Mouse (Mus musculus): ENCODE measurements around the gene Tnfsf13. TPM values are rescaled to one million over a fixed set of nuclear protein-coding genes. Genes with fewer than 3 reads are reported as not detected.
A peak's percentile ranks its signal among the peaks of the same experiment; 100 is the strongest.
"Not testable (repeated sequence)": the region's sequence is repeated elsewhere in the genome, so short reads cannot be mapped to it uniquely, and the experiment has no call there.

Tnfsf13 gene
- polyA plus RNA-seq (2012; rRNA removed), result 6.9 and 11.6 TPM in 2 replicates

- H3K27ac ChIP-seq (ENCODE audit: insufficient read depth, low read depth, low read length), result peak within 1 kb of the TSS; percentile 100
- TF ChIP-seq CTCF (IDR thresholded peaks at IDR 0.05; ENCODE audit: extremely low read depth, insufficient read length, insufficient replicate concordance, low read depth, low read length), result no peak
- TF ChIP-seq POLR2A (IDR thresholded peaks at IDR 0.05; ENCODE audit: low read depth, low read length), result no peak
- peaks cover 15% of the 10 kb centered on the region for H3K4me1 ChIP-seq (ENCODE audit: control insufficient read depth, insufficient read depth, insufficient read length, low read length)
- H3K36me3 ChIP-seq (ENCODE audit: control insufficient read depth, insufficient read depth, low read length), result peaks cover 2% of the 10 kb centered on the region
- 6% methylated on average over 10 of the region's 10 CpGs for WGBS
- H3K4me3 ChIP-seq (ENCODE audit: low read depth, low read length), result peak within 1 kb of the TSS; percentile 67
- H3K27me3 ChIP-seq (ENCODE audit: control insufficient read depth, insufficient read depth, low read length), result no peaks in the 10 kb centered on the region
Measured at GRCm38 (mm10) chr11:69685526-69686148, at the start of gene Tnfsf13. Gene Tnfsf13 (minus strand): TSS chr11:69685784.

DNA sequence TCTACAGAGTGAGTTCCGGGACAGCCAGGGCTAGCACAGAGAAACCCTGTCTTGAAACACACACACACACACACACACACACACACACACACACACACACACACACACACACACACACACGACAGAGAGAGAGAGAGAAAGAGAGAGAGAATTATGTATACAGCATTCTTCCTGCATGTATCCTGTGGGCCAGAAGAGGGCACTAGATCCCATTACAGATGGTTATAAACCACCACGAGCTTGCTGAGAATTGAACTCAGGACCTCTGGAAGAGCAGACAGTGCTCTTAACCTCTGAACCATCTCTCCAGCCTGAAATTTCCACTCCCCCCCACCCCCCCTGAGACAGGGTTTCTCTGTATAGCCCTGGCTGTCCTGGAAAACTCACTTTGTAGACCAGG, 45.8 kb upstream of the Tnfsf13 start:
- not testable (repeated sequence) for H3K4me1 ChIP-seq (ENCODE audit: control insufficient read depth, insufficient read depth, insufficient read length, low read length); H3K4me3 ChIP-seq (ENCODE audit: low read depth, low read length); H3K27me3 ChIP-seq (ENCODE audit: control insufficient read depth, insufficient read depth, low read length); H3K27ac ChIP-seq (ENCODE audit: insufficient read depth, low read depth, low read length)
- peaks cover 25% of the 10 kb centered on the region for H3K36me3 ChIP-seq (ENCODE audit: control insufficient read depth, insufficient read depth, low read length)
- 0 out of 2 replicates have a peak, but pooled peaks have one; percentile 7 for TF ChIP-seq CTCF (IDR thresholded peaks at IDR 0.05; ENCODE audit: extremely low read depth, insufficient read length, insufficient replicate concordance, low read depth, low read length)
- WGBS, result 48% methylated on average over 3 of the region's 3 CpGs

DNA sequence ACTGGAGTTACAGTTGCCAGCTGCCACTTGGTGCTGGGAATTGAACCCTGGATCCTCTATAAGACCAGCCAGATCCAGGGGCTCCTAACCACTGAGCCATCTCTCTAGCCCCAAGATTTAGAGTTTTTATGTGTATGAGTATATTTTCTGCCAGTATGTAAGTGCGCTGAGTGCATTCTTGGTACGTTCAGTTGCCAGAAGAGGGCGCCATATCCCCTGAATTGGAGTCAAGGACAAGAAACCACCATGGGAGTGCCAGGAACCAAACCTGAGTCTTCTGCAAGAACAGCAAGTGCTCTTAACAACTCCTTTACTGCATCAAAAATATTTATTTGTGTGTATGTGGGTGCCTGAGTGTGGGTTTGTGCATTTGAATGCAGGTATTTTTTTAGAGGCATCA, 43.5 kb upstream of the Tnfsf13 start:
- H3K4me1 ChIP-seq (ENCODE audit: control insufficient read depth, insufficient read depth, insufficient read length, low read length), result no peaks in the 10 kb centered on the region
- H3K36me3 ChIP-seq (ENCODE audit: control insufficient read depth, insufficient read depth, low read length), result peaks cover 2% of the 10 kb centered on the region; the same call in 1 of the 2 replicates
- WGBS, result 26% methylated on average over 3 of the region's 3 CpGs
- H3K27me3 ChIP-seq (ENCODE audit: control insufficient read depth, insufficient read depth, low read length), result no peaks in the 10 kb centered on the region
- H3K4me3 ChIP-seq (ENCODE audit: low read depth, low read length), result no peak overlapping the region
- H3K27ac ChIP-seq (ENCODE audit: insufficient read depth, low read depth, low read length), result no peak overlapping the region
- TF ChIP-seq POLR2A (IDR thresholded peaks at IDR 0.05; ENCODE audit: low read depth, low read length), result no peak
- TF ChIP-seq CTCF (IDR thresholded peaks at IDR 0.05; ENCODE audit: extremely low read depth, insufficient read length, insufficient replicate concordance, low read depth, low read length), result peak; percentile 50; the same call in 1 of the 2 replicates

GRCm38 (mm10) chr11:69725951-69726350, 40.4 kb upstream of the Tnfsf13 start:
- 38% methylated on average over 5 of the region's 5 CpGs for whole genome bisulfite sequencing
- TF ChIP-seq CTCF (IDR thresholded peaks at IDR 0.05; ENCODE audit: extremely low read depth, insufficient read length, insufficient replicate concordance, low read depth, low read length) (no peak), POLR2A (IDR thresholded peaks at IDR 0.05; ENCODE audit: low read depth, low read length) (no peak)
- Histone ChIP-seq H3K27ac (ENCODE audit: insufficient read depth, low read depth, low read length) (no peak overlapping the region), H3K4me3 (ENCODE audit: low read depth, low read length) (no peak overlapping the region), H3K27me3 (ENCODE audit: control insufficient read depth, insufficient read depth, low read length) (no peaks in the 10 kb centered on the region), H3K4me1 (ENCODE audit: control insufficient read depth, insufficient read depth, insufficient read length, low read length) (no peaks in the 10 kb centered on the region), H3K36me3 (ENCODE audit: control insufficient read depth, insufficient read depth, low read length) (no peaks in the 10 kb centered on the region)

- WGBS, result 40% methylated on average over 2 of the region's 2 CpGs
- Histone ChIP-seq H3K36me3 (ENCODE audit: control insufficient read depth, insufficient read depth, low read length) (no peaks in the 10 kb centered on the region), H3K4me3 (ENCODE audit: low read depth, low read length) (no peak overlapping the region), H3K27ac (ENCODE audit: insufficient read depth, low read depth, low read length) (no peak overlapping the region), H3K4me1 (ENCODE audit: control insufficient read depth, insufficient read depth, insufficient read length, low read length) (peaks cover 5% of the 10 kb centered on the region; the same call in 1 of the 2 replicates), H3K27me3 (ENCODE audit: control insufficient read depth, insufficient read depth, low read length) (no peaks in the 10 kb centered on the region)
- no peak for TF ChIP-seq CTCF (IDR thresholded peaks at IDR 0.05; ENCODE audit: extremely low read depth, insufficient read length, insufficient replicate concordance, low read depth, low read length)
- no peak for TF ChIP-seq POLR2A (IDR thresholded peaks at IDR 0.05; ENCODE audit: low read depth, low read length)
Measured at GRCm38 (mm10) chr11:69723074-69723473, 37.5 kb upstream of the Tnfsf13 start.

DNA sequence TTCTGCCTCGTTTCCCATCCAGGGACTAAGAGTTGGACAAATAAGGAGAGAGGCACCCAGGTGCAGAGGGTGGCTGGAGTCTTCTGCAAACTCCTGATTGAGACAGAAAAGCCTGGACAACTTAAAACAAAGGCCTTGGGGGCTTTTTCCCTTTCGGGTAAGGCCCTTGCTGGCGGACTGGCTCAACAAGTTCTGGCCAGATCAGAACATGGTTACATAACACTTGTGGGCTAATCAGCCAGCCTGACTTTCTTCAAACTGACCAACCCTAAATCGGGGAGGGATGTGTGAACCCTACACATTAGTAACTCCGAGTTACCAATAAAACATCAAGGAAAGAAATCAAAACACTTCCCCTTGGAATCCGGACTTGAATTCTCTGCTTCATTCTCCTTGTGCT, 35.3 kb upstream of the Tnfsf13 start:
- 75% methylated on average over 6 of the region's 6 CpGs for WGBS

DNA sequence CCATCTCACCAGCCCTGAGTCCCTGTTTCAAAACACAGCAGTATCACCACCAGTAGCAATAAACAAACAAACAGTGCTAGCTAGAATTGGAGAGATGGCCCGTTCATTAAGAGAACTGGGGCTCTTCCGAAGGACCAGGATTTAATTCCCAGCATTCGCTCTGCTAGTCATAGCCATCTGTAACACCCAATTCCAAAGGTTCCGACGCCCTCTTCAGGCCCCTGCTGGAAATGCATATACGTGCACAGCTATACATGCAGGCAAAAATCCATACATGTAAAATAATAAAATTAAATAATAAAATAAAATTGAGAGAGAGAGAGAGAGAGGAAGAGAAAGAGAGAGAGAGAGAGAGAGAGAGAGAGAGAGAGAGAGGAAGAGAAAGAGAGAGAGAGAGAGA, 33.8 kb upstream of the Tnfsf13 start:
- no peak overlapping the region for H3K27ac ChIP-seq (ENCODE audit: insufficient read depth, low read depth, low read length)
- H3K36me3 ChIP-seq (ENCODE audit: control insufficient read depth, insufficient read depth, low read length), result no peaks in the 10 kb centered on the region
- TF ChIP-seq POLR2A (IDR thresholded peaks at IDR 0.05; ENCODE audit: low read depth, low read length), result no peak
- TF ChIP-seq CTCF (IDR thresholded peaks at IDR 0.05; ENCODE audit: extremely low read depth, insufficient read length, insufficient replicate concordance, low read depth, low read length), result no peak; the same call in 1 of the 2 replicates
- H3K27me3 ChIP-seq (ENCODE audit: control insufficient read depth, insufficient read depth, low read length), result no peaks in the 10 kb centered on the region
- WGBS, result 79% methylated on average over 6 of the region's 6 CpGs
- H3K4me1 ChIP-seq (ENCODE audit: control insufficient read depth, insufficient read depth, insufficient read length, low read length), result peaks cover 5% of the 10 kb centered on the region; the same call in 1 of the 2 replicates
- no peak overlapping the region for H3K4me3 ChIP-seq (ENCODE audit: low read depth, low read length)

More for the DNA sequence above, 35.3 kb upstream of the Tnfsf13 start:
- Histone ChIP-seq H3K27ac (ENCODE audit: insufficient read depth, low read depth, low read length) (no peak overlapping the region), H3K36me3 (ENCODE audit: control insufficient read depth, insufficient read depth, low read length) (no peaks in the 10 kb centered on the region), H3K27me3 (ENCODE audit: control insufficient read depth, insufficient read depth, low read length) (no peaks in the 10 kb centered on the region), H3K4me1 (ENCODE audit: control insufficient read depth, insufficient read depth, insufficient read length, low read length) (peaks cover 5% of the 10 kb centered on the region; the same call in 1 of the 2 replicates), H3K4me3 (ENCODE audit: low read depth, low read length) (no peak overlapping the region)
- TF ChIP-seq CTCF (IDR thresholded peaks at IDR 0.05; ENCODE audit: extremely low read depth, insufficient read length, insufficient replicate concordance, low read depth, low read length) (no peak), POLR2A (IDR thresholded peaks at IDR 0.05; ENCODE audit: low read depth, low read length) (no peak)

Data from small intestine, adult 2 months (tissue).